Mouse (Mus musculus): ENCODE measurements around the gene Hhatl.

Hhatl gene

GRCm38 (mm10) chr9:121802747-121803146 lies 10.4 kb upstream of the Hhatl start:
- no peak for DNase-seq

- DNase-seq, result no peak
Observed at GRCm38 (mm10) chr9:121798887-121799520, 6.7 kb upstream of the Hhatl start.

- no peak for DNase-seq
Observed at GRCm38 (mm10) chr9:121797722-121798121, 5.4 kb upstream of the Hhatl start.

GRCm38 (mm10) chr9:121794972-121795539 lies 2.7 kb upstream of the Hhatl start:
- DNase-seq, result no peak

- peak; percentile 75 for DNase-seq
Observed at GRCm38 (mm10) chr9:121791206-121791605, 1.1 kb downstream of the Hhatl start.

GRCm38 (mm10) chr9:121786359-121786758 lies 5.9 kb downstream of the Hhatl start:
- no peak for DNase-seq

GRCm38 (mm10) chr9:121785261-121785660 lies 7.0 kb downstream of the Hhatl start:
- DNase-seq, result no peak

- DNase-seq, result no peak
Observed at GRCm38 (mm10) chr9:121784801-121785200, 7.5 kb downstream of the Hhatl start.

- peak; percentile 58 for DNase-seq
Observed at GRCm38 (mm10) chr9:121778066-121778624, 14.2 kb downstream of the Hhatl start.

GRCm38 (mm10) chr9:121777484-121778065 lies 14.7 kb downstream of the Hhatl start, which contains the start of gene Klhl40:
Gene Klhl40, plus strand, starts transcription at chr9:121777607.
- no peak for DNase-seq

- DNase-seq, result no peak
Observed at GRCm38 (mm10) chr9:121776511-121776910, 15.8 kb downstream of the Hhatl start.

- DNase-seq, result no peak
Observed at GRCm38 (mm10) chr9:121775951-121776350, 16.4 kb downstream of the Hhatl start.

GRCm38 (mm10) chr9:121772412-121772811 lies 19.9 kb downstream of the Hhatl start:
- no peak for DNase-seq

- no peak for DNase-seq
Observed at GRCm38 (mm10) chr9:121765166-121765855, 27.0 kb downstream of the Hhatl start.

GRCm38 (mm10) chr9:121763716-121764115 lies 28.6 kb downstream of the Hhatl start:
- no peak for DNase-seq

GRCm38 (mm10) chr9:121762761-121763160 lies 29.5 kb downstream of the Hhatl start:
- no peak for DNase-seq

GRCm38 (mm10) chr9:121762248-121762647 lies 30.1 kb downstream of the Hhatl start:
- DNase-seq, result no peak

- no peak for DNase-seq
Observed at GRCm38 (mm10) chr9:121761787-121762186, 30.5 kb downstream of the Hhatl start.

GRCm38 (mm10) chr9:121761091-121761665 lies 31.1 kb downstream of the Hhatl start:
- no peak for DNase-seq

- DNase-seq, result peak; percentile 91
Observed at GRCm38 (mm10) chr9:121760271-121761090, 31.8 kb downstream of the Hhatl start.

GRCm38 (mm10) chr9:121759091-121760081 lies 32.9 kb downstream of the Hhatl start, which contains the start of gene Zfp651:
Gene Zfp651, plus strand, starts transcription at chr9:121759330.
- DNase-seq, result peak; percentile 92

Measured in embryo, embryonic 11 days (tissue).